Mouse (Mus musculus) Patski (cell line): ENCODE measurements around the gene Itpkc. TPM values are rescaled to one million over a fixed set of nuclear protein-coding genes. Genes with fewer than 3 reads are reported as not detected.

Experiments used
- ATAC-seq: fragments of 100-300 bp; one replicate; pipeline ENCODE4 v1.8.0; 2021
- CTCF ChIA-PET: fragments of 350-600 bp; sonication (Branson Sonifier 250); formaldehyde crosslinking; loops from one replicate; lab custom pipeline; 2022; ENCODE audit warnings: inconsistent platforms; lab: Charles Lee
- POLR2A ChIA-PET: fragments of 350-600 bp; sonication (Branson Sonifier 250); formaldehyde crosslinking; loops from one replicate; lab custom pipeline; 2022; ENCODE audit warnings: antibody characterized with exemption, inconsistent platforms; lab: Charles Lee
- DNase-seq: peaks from one replicate; pipeline ENCODE4 v3.0.0-alpha.2; 2011; ENCODE audit warnings: low read depth, low spot score
- H3K27me3 ChIP-seq: fragments of 371-371 bp; one replicate; pipeline ENCODE4 v1.5.1; 2021
- CTCF ChIP-seq: fragments of 100-300 bp; IDR thresholded peaks from one replicate; pipeline ENCODE4 v1.5.1; 2021
- in situ Hi-C: fragments of 300-500 bp; cut with MboI; formaldehyde crosslinking; loops from 3 replicates; pipeline ENCODE4 v1.11.1; 2018; ENCODE audit warnings: low pct_unique_long_range_greater_than_20kb, mixed read lengths
- polyA plus RNA-seq: library from polyadenylated mRNA; unstranded; gene quantifications from one replicate; pipeline ENCODE4 v1.2.3, GENCODE M21; 2021

The Itpkc gene
- polyA plus RNA-seq, 1 experiment from 2014 or later = 6.5 TPM

- DNase-seq = no peak
- H3K27me3 ChIP-seq = no peaks in the 10 kb centered on the region
- no peak for TF ChIP-seq CTCF
Observed at GRCm38 (mm10) chr7:27227276-27227675, 1.2 kb downstream of the Itpkc start.

GRCm38 (mm10) chr7:27224877-27225575, 3.4 kb downstream of the Itpkc start:
- no peaks in the 10 kb centered on the region for H3K27me3 ChIP-seq
- POLR2A ChIA-PET = interaction anchor here (1.5 kb wide), 1 partner anchor 58 kb away, joined by 5 read pairs; the partner anchor contains the start of gene Egln2
- TF ChIP-seq CTCF = no peak
- no peak for DNase-seq
- no peak for ATAC-seq
- in situ Hi-C loops = no loop called here
- CTCF ChIA-PET = no interaction called here

More at GRCm38 (mm10) chr7:27227276-27227675, 1.2 kb downstream of the Itpkc start:
- ChIA-PET POLR2A (no interaction called here), CTCF (interaction anchor here (0.8 kb wide), 1 partner anchor 11 kb away, joined by 3 read pairs; no protein-coding TSS in a partner anchor)
- in situ Hi-C loops = no loop called here
- no peak for ATAC-seq

GRCm38 (mm10) chr7:27222538-27222937, 5.9 kb downstream of the Itpkc start:
- no peaks in the 10 kb centered on the region for H3K27me3 ChIP-seq
- no peak for ATAC-seq
- TF ChIP-seq CTCF = no peak
- ChIA-PET CTCF (interaction anchor here (1.6 kb wide), 1 partner anchor 10 kb away, joined by 3 read pairs; the partner anchor contains the start of gene Coq8b), POLR2A (no interaction called here)
- in situ Hi-C loops = no loop called here
- no peak for DNase-seq

GRCm38 (mm10) chr7:27221939-27222338, 6.5 kb downstream of the Itpkc start:
- in situ Hi-C loops = no loop called here
- ChIA-PET POLR2A (no interaction called here), CTCF (interaction anchor here (1.3 to 1.6 kb wide), 2 partner anchors 11 to 13 kb away, joined by 3 read pairs; partner anchors contain the start of gene Coq8b)
- TF ChIP-seq CTCF = no peak
- ATAC-seq (peak; percentile 23), DNase-seq (no peak)
- H3K27me3 ChIP-seq = no peaks in the 10 kb centered on the region

- H3K27me3 ChIP-seq = no peaks in the 10 kb centered on the region
- CTCF ChIA-PET = interaction anchor here (1.5 kb wide), 1 partner anchor 11 kb away, joined by 4 read pairs; no protein-coding TSS in a partner anchor
- no peak for ATAC-seq
- POLR2A ChIA-PET = no interaction called here
- in situ Hi-C loops = no loop called here
- no peak for DNase-seq
- no peak for TF ChIP-seq CTCF
Observed at GRCm38 (mm10) chr7:27219937-27220336, 8.5 kb downstream of the Itpkc start.

GRCm38 (mm10) chr7:27218586-27218985, 9.9 kb downstream of the Itpkc start:
- no peak for DNase-seq
- POLR2A ChIA-PET = no interaction called here
- H3K27me3 ChIP-seq = no peaks in the 10 kb centered on the region
- ATAC-seq = peak; percentile 35
- CTCF ChIA-PET = no interaction called here
- in situ Hi-C loops = no loop called here
- no peak for TF ChIP-seq CTCF

GRCm38 (mm10) chr7:27212626-27213025, 15.8 kb downstream of the Itpkc start:
- in situ Hi-C loops = no loop called here
- DNase-seq = no peak
- ATAC-seq = no peak
- no peak for TF ChIP-seq CTCF
- ChIA-PET POLR2A (no interaction called here), CTCF (no interaction called here)
- H3K27me3 ChIP-seq = no peaks in the 10 kb centered on the region

- no peaks in the 10 kb centered on the region for H3K27me3 ChIP-seq
- ATAC-seq = no peak
- no peak for TF ChIP-seq CTCF
- ChIA-PET POLR2A (no interaction called here), CTCF (interaction anchor here (0.9 kb wide), 1 partner anchor 10 kb away, joined by 3 read pairs; no protein-coding TSS in a partner anchor)
- DNase-seq = no peak
- in situ Hi-C loops = no loop called here
Observed at GRCm38 (mm10) chr7:27203730-27204449, 24.6 kb downstream of the Itpkc start.

- DNase-seq (no peak), ATAC-seq (no peak)
- no peaks in the 10 kb centered on the region for H3K27me3 ChIP-seq
- in situ Hi-C loops = loop anchor here (25.0 kb wide), 1 partner anchor 289 kb away; the partner anchor contains the start of genes Prx and Sertad1
- POLR2A ChIA-PET = interaction anchor here (1.2 kb wide), 1 partner anchor 10 kb away, joined by 3 read pairs; no protein-coding TSS in a partner anchor
- TF ChIP-seq CTCF = no peak
- CTCF ChIA-PET = interaction anchor here (1.7 kb wide), 1 partner anchor 11 kb away, joined by 4 read pairs; no protein-coding TSS in a partner anchor
Observed at GRCm38 (mm10) chr7:27198779-27199178, 29.7 kb downstream of the Itpkc start.

- no peaks in the 10 kb centered on the region for H3K27me3 ChIP-seq
- ChIA-PET CTCF (interaction anchor here (1.7 kb wide), 1 partner anchor 11 kb away, joined by 4 read pairs; no protein-coding TSS in a partner anchor), POLR2A (interaction anchor here (1.2 to 1.5 kb wide), 2 partner anchors 10 to 33 kb away, joined by 3 read pairs; no protein-coding TSS in a partner anchor)
- DNase-seq = no peak
- TF ChIP-seq CTCF = no peak
- ATAC-seq = no peak
- in situ Hi-C loops = loop anchor here (25.0 kb wide), 1 partner anchor 289 kb away; the partner anchor contains the start of genes Prx and Sertad1
Observed at GRCm38 (mm10) chr7:27198355-27198754, 30.1 kb downstream of the Itpkc start.
